Mouse (Mus musculus) left cerebral cortex, adult 8-10 months (tissue): ENCODE measurements around the gene Plcg2. TPM values are rescaled to one million over a fixed set of nuclear protein-coding genes. Genes with fewer than 3 reads are reported as not detected.

Source experiments
- microRNA-seq, 2 experiments: library from miRNA; unstranded; fragments of <30 nt; microRNA quantifications; one replicate each; pipeline ENCODE4 v1.2.0; 2022
- total RNA-seq, 4 experiments: library from RNA; stranded (reverse); gene quantifications; 2 replicates each; pipeline ENCODE4 v1.2.4; 2022

Plcg2 gene
- total RNA-seq, 4 experiments from 2014 or later: 2.8 to 5.6 (median 4.7) TPM

Small RNA genes lying within 50 kb of the gene (microRNA-seq; reads per million reads assigned to microRNA genes)
- gene Gm27361: 0 reads per million in 2 experiments
- 0.63 to 1.3 reads per million in 2 experiments for gene Mir7077
- gene Mir7078: 0 to 0.44 reads per million in 2 experiments

Other genes starting within 250 kb of the Plcg2 start
- 100 to 1,000 TPM; 268 to 292 (median 275) TPM for gene Cmip, start 241.2 kb upstream of the Plcg2 start, total RNA-seq
- 1 to 10 TPM; 4.2 to 6.7 (median 4.9) TPM for gene Sdr42e1, start 175.4 kb downstream of the Plcg2 start, total RNA-seq
- gene Hsd17b2, start 203.6 kb downstream of the Plcg2 start, total RNA-seq: not detected